Mouse (Mus musculus): ENCODE results near the gene Vmn2r-ps130.
"Not testable (repeated sequence)": the region's sequence is repeated elsewhere in the genome, so short reads cannot be mapped to it uniquely, and the experiment has no call there.

Gene Vmn2r-ps130

DNA sequence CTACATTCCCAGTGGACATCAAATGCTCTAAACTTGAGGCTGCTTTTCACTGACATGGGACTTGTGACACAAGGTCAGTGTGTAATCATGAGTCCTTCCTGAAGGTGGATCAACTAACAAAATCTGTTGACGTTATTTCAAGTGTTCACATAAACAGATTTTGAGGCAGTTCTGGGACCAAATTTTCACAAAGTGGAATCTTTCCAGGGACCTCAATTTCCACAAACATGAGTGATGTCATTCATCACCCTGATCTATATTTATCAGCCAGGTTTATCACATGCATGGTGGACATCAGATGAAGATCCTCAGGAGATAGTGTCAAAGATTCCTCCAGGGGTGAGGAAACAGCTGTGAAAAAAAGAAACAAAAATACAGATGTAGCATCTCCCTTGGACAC is at the start of gene Vmn2r-ps130:
Vmn2r-ps130 (plus strand) TSS at position 301 of the 400 bp plus-strand sequence.
- DNase-seq (ENCODE audit: low spot score), result not testable (repeated sequence)

Measured in urinary bladder, postnatal 25 days (tissue).